Mouse (Mus musculus) limb, embryonic 10.5 days (tissue): ENCODE measurements at regions not wholly inside any gene's neighbourhood (a gene's known extent, or its start where the extent isn't known, plus 50 kb on each side); places are given as distances from the start of the nearest gene placed in this dataset.

Source experiments
- DNase-seq: peaks from one replicate; pipeline ENCODE4 v3.0.0-alpha.2; 2017; ENCODE audit warnings: low spot score
- H3K27ac ChIP-seq: fragments of 300-500 bp; sonication (generic); 2 replicates; pipeline ENCODE4 v1.5.1; 2016; ENCODE audit warnings: mild to moderate bottlenecking
- H3K27me3 ChIP-seq: fragments of 300-500 bp; sonication (generic); 2 replicates; pipeline ENCODE4 v1.6.1; 2016; ENCODE audit warnings: low read depth, mild to moderate bottlenecking; ENCODE audit not compliant: poor library complexity, severe bottlenecking
- H3K36me3 ChIP-seq: fragments of 300-500 bp; sonication (generic); 2 replicates; pipeline ENCODE4 v1.6.1; 2016; ENCODE audit warnings: mild to moderate bottlenecking, moderate library complexity
- H3K4me1 ChIP-seq: fragments of 300-500 bp; sonication (generic); 2 replicates; pipeline ENCODE4 v1.6.1; 2016
- H3K4me3 ChIP-seq: fragments of 300-500 bp; sonication (generic); 2 replicates; pipeline ENCODE4 v1.5.1; 2016; ENCODE audit warnings: mild to moderate bottlenecking, moderate library complexity
- H3K9me3 ChIP-seq: fragments of 300-500 bp; sonication (generic); replicated peaks from 2 replicates; pipeline ENCODE4 v1.6.1; 2016; ENCODE audit warnings: mild to moderate bottlenecking
- whole genome bisulfite sequencing: fragments of 180-500 bp; shearing (Covaris S2); methylation state at CpG from one replicate; pipeline ENCODE4 v1.1.7; 2016; 5-methylcytosine and 5-hydroxymethylcytosine counted together

- no peaks in the 10 kb centered on the region for H3K4me1 ChIP-seq
- no peaks in the 10 kb centered on the region for H3K27me3 ChIP-seq
- WGBS: 88% methylated on average over 3 of the region's 3 CpGs
- H3K4me3 ChIP-seq: no peak overlapping the region
- no peak for DNase-seq
- H3K9me3 ChIP-seq: 0 out of 2 replicates have a peak, but pooled peaks cover 3% of the 10 kb centered on the region
- H3K36me3 ChIP-seq: no peaks in the 10 kb centered on the region
- no peak overlapping the region for H3K27ac ChIP-seq
Observed at GRCm38 (mm10) chr11:7931064-7931797, 717.5 kb upstream of the Igfbp3 start.

- Histone ChIP-seq H3K36me3 (no peaks in the 10 kb centered on the region), H3K27ac (no peak overlapping the region), H3K4me3 (no peak overlapping the region), H3K9me3 (0 out of 2 replicates have a peak, but pooled peaks cover 3% of the 10 kb centered on the region), H3K27me3 (no peaks in the 10 kb centered on the region), H3K4me1 (no peaks in the 10 kb centered on the region)
- no peak for DNase-seq
Observed at GRCm38 (mm10) chr11:7927676-7928075, 714.0 kb upstream of the Igfbp3 start.

GRCm38 (mm10) chr11:7912036-7912435, 698.3 kb upstream of the Igfbp3 start:
- WGBS: 86% methylated on average over 3 of the region's 3 CpGs
- no peaks in the 10 kb centered on the region for H3K27me3 ChIP-seq
- no peaks in the 10 kb centered on the region for H3K36me3 ChIP-seq
- DNase-seq: no peak
- no peaks in the 10 kb centered on the region for H3K9me3 ChIP-seq
- H3K4me1 ChIP-seq: no peaks in the 10 kb centered on the region
- no peak overlapping the region for H3K4me3 ChIP-seq
- H3K27ac ChIP-seq: no peak overlapping the region

DNA sequence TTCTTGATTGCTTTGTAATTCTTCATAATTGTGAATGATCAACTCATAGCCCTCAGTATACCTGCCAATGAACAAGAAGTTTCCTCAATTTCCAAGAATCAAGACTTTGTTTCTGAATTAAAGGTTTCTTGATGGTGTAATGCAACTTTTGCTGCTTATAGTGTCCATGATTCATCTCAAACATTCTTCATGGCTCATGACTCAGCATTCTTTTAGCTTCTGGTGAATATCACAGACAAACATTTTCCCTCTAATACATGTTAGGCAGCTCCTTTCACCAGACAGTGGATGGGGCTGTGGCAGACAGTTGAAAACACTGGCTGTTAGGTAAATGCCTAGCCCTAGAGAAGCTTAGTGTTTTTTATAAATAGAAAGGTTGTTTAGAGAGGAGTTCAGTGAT, 686.5 kb upstream of the Igfbp3 start:
- Histone ChIP-seq H3K27me3 (no peaks in the 10 kb centered on the region), H3K36me3 (no peaks in the 10 kb centered on the region)
- no peak for DNase-seq

GRCm38 (mm10) chr11:7898204-7898603, 684.5 kb upstream of the Igfbp3 start:
- Histone ChIP-seq H3K4me1 (peaks cover 5% of the 10 kb centered on the region; the same call in 1 of the 2 replicates), H3K36me3 (no peaks in the 10 kb centered on the region), H3K27ac (no peak overlapping the region), H3K4me3 (no peak overlapping the region), H3K9me3 (no peaks in the 10 kb centered on the region), H3K27me3 (no peaks in the 10 kb centered on the region)
- 67% methylated on average over 5 of the region's 5 CpGs for WGBS
- no peak for DNase-seq

More for the DNA sequence above, 686.5 kb upstream of the Igfbp3 start:
- H3K4me1 ChIP-seq: peaks cover 5% of the 10 kb centered on the region; the same call in 1 of the 2 replicates
- H3K9me3 ChIP-seq: no peaks in the 10 kb centered on the region
- no peak overlapping the region for H3K27ac ChIP-seq
- H3K4me3 ChIP-seq: no peak overlapping the region

DNA sequence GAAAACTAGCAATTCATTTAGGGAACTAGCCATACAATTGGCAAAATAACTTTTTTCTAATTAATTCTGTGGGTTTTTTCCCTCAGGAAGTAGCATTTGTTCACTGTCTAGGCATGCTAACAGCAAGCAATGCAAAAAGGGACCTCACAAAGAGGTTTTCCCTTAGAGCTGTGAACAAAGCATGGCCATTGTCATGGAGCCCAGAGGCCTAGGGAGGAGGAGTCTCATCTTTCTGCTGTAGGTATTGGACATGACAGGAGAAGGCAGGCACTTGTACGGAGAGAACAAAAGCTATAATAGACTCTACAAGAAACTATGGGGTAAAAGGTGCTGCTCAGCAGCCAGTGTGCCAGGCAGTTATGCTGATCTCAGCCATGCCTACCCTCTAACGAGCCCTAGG, 666.8 kb upstream of the Igfbp3 start:
- Histone ChIP-seq H3K4me1 (no peaks in the 10 kb centered on the region), H3K36me3 (no peaks in the 10 kb centered on the region), H3K27ac (no peak overlapping the region), H3K9me3 (no peaks in the 10 kb centered on the region), H3K27me3 (no peaks in the 10 kb centered on the region), H3K4me3 (no peak overlapping the region)
- DNase-seq: no peak
- WGBS: 71% methylated on average over 2 of the region's 2 CpGs

DNA sequence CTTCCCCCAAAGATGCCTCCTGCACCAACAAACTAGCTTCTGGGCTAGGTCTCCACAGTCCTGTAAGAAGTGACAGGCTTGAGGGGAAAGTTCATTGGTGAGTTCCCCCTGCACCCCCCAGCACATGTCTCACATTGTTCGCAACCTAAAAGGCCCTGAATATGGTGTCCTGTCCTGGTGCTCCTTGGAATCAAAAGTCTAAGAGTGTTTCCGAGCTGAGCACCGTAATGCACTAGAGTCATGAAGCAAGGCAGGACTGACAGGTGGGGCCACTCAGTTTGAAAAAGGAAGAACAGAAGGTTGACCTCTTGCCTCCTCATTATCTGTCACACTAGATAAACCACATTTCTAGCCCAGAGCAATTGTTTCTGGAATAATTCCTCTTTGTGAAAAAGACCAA, 650.4 kb upstream of the Igfbp3 start:
- H3K4me3 ChIP-seq: no peak overlapping the region
- no peaks in the 10 kb centered on the region for H3K9me3 ChIP-seq
- WGBS: 83% methylated on average over 3 of the region's 3 CpGs
- no peaks in the 10 kb centered on the region for H3K36me3 ChIP-seq
- H3K27ac ChIP-seq: no peak overlapping the region
- no peak for DNase-seq
- no peaks in the 10 kb centered on the region for H3K4me1 ChIP-seq
- no peaks in the 10 kb centered on the region for H3K27me3 ChIP-seq

- no peaks in the 10 kb centered on the region for H3K27me3 ChIP-seq
- no peak overlapping the region for H3K27ac ChIP-seq
- H3K4me3 ChIP-seq: no peak overlapping the region
- no peaks in the 10 kb centered on the region for H3K36me3 ChIP-seq
- WGBS: 78% methylated on average over 5 of the region's 5 CpGs
- no peaks in the 10 kb centered on the region for H3K4me1 ChIP-seq
- no peaks in the 10 kb centered on the region for H3K9me3 ChIP-seq
- no peak for DNase-seq
Observed at GRCm38 (mm10) chr11:7863711-7864110, 650.0 kb upstream of the Igfbp3 start.

- Histone ChIP-seq H3K4me1 (no peaks in the 10 kb centered on the region), H3K27me3 (no peaks in the 10 kb centered on the region), H3K9me3 (no peaks in the 10 kb centered on the region), H3K36me3 (no peaks in the 10 kb centered on the region), H3K27ac (no peak overlapping the region), H3K4me3 (no peak overlapping the region)
- DNase-seq: no peak
Observed at GRCm38 (mm10) chr11:7862547-7862946, 648.8 kb upstream of the Igfbp3 start.

DNA sequence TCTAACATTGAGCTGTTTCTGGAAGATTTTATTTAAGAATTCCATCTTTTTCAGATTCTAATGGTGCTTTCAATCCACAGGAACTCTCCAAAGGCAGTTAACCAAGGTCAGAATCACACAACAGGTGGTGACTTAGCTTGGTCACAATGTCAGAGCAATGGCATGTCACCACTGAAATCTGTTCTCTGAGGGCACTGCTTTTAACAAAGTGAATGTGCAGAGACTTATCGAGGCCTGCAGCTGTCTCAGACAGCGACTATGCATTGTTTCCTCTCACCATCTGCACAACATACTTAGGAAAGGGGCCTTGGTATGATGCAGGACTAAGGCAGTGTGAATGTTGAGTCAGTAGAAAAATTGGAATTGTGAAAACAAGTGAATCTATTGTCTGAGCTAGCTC, 638.9 kb upstream of the Igfbp3 start:
- Histone ChIP-seq H3K27ac (no peak overlapping the region), H3K4me3 (no peak overlapping the region), H3K4me1 (no peaks in the 10 kb centered on the region), H3K9me3 (no peaks in the 10 kb centered on the region), H3K27me3 (no peaks in the 10 kb centered on the region), H3K36me3 (no peaks in the 10 kb centered on the region)
- WGBS: 76% methylated on average over 2 of the region's 2 CpGs
- no peak for DNase-seq

DNA sequence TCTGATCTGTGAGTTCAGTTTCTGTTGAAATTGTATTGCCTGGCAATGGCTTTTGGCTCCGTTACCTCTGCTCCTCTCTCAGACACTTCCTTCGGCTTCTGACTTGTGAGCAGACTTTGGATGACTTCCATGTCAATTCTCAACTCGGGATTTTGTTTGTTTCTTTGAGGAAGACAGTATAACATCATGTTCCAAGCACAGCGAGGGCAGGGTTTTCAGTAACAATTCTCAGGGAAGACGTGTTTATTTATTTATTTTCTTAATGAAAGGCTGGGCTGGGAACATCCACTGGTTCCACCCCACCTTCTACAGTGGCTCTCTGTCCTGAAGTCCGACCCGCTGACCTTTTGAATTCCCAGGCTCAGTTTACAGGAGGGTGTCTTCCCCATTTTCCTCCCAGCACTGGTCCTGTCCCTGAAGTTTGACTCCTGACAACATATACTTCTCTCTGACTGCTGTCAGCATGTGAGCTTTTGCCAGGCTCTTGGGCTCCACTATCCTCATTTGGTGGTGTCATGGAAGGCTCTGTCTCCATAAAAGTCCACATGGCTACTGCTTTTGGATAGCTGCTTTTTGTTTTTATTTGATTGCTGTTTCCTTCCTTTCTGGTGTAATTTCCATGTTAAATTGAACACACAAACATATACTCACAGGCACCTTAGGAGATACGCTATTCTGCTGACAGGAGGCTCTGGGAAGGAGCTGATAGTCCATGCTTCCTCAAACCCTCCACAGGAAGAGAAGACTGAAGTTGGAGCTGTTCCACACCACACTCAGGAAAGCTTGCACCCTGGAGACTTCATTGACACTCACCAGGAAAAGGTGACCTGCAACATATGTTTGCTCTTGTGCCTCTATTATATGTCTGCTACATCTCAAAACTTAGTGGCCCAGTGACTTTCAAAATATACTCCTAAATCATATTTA, 624.9 kb upstream of the Igfbp3 start:
- no peak for DNase-seq

GRCm38 (mm10) chr11:7837486-7837885, 623.8 kb upstream of the Igfbp3 start:
- Histone ChIP-seq H3K4me3 (no peak overlapping the region), H3K4me1 (no peaks in the 10 kb centered on the region), H3K9me3 (no peaks in the 10 kb centered on the region), H3K27me3 (no peaks in the 10 kb centered on the region), H3K27ac (no peak overlapping the region), H3K36me3 (no peaks in the 10 kb centered on the region)
- WGBS: 91% methylated on average over 5 of the region's 5 CpGs
- DNase-seq: no peak

More for the DNA sequence above, 624.9 kb upstream of the Igfbp3 start:
- Histone ChIP-seq H3K36me3 (no peaks in the 10 kb centered on the region), H3K9me3 (no peaks in the 10 kb centered on the region), H3K27me3 (no peaks in the 10 kb centered on the region), H3K4me3 (no peak overlapping the region), H3K4me1 (no peaks in the 10 kb centered on the region), H3K27ac (no peak overlapping the region)
- 70% methylated on average over 8 of the region's 8 CpGs for WGBS

DNA sequence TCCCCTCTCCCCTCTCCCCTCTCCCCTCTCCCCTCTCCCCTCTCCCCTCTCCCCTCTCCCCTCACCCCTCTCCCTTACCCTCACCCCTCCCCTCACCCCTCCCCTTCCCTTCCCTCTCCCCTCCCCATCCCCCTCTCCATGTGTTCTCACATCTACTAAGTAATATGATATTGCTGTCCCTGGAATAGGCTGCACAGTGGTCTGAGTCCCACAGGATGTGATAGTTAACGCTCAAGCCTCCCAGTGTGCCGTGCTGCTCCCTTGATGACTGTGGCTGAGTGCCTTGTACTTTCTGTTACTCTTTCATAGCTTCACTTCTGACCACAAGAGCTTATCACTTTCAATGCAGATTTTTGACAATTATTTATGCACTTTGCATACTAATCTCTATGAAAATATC, 620.4 kb upstream of the Igfbp3 start:
- H3K4me1 ChIP-seq: no peaks in the 10 kb centered on the region
- no peak overlapping the region for H3K27ac ChIP-seq
- no peaks in the 10 kb centered on the region for H3K36me3 ChIP-seq
- 24% methylated on average over 2 of the region's 2 CpGs for WGBS
- H3K9me3 ChIP-seq: no peaks in the 10 kb centered on the region
- H3K27me3 ChIP-seq: no peaks in the 10 kb centered on the region
- peak; percentile 31 for DNase-seq
- H3K4me3 ChIP-seq: no peak overlapping the region
